Mouse (Mus musculus): ENCODE data around the gene Ehbp1. TPM values are rescaled to one million over a fixed set of nuclear protein-coding genes. Genes with fewer than 3 reads are reported as not detected.

Gene Ehbp1
- polyA plus RNA-seq, 1 experiment from 2014 or later: 13.6 TPM

- no peaks in the 10 kb centered on the region for H3K27me3 ChIP-seq
- H3K4me1 ChIP-seq: no peaks in the 10 kb centered on the region
- no peak overlapping the region for H3K4me3 ChIP-seq
- H3K9ac ChIP-seq: no peak overlapping the region
- no peak for ATAC-seq (ENCODE audit: low FRiP score, low read depth)
- H3K4me2 ChIP-seq (replicated peaks): no peak overlapping the region
- no peak overlapping the region for H3K27ac ChIP-seq
- WGBS: 91% methylated on average over 2 of the region's 2 CpGs
- H3K9me3 ChIP-seq: no peaks in the 10 kb centered on the region
- H3K36me3 ChIP-seq: 0 out of 2 replicates have a peak, but pooled peaks cover 5% of the 10 kb centered on the region
Measured at GRCm38 (mm10) chr11:22125188-22125587, 216.9 kb downstream of the Ehbp1 start.

- Histone ChIP-seq H3K36me3 (0 out of 2 replicates have a peak, but pooled peaks cover 5% of the 10 kb centered on the region), H3K9ac (no peak overlapping the region), H3K27me3 (no peaks in the 10 kb centered on the region), H3K4me3 (no peak overlapping the region), H3K4me1 (no peaks in the 10 kb centered on the region), H3K9me3 (no peaks in the 10 kb centered on the region), H3K27ac (no peak overlapping the region), H3K4me2 (replicated peaks) (no peak overlapping the region)
- 93% methylated on average over 3 of the region's 3 CpGs for WGBS
- no peak for ATAC-seq (ENCODE audit: low FRiP score, low read depth)
Measured at GRCm38 (mm10) chr11:22118853-22119252, 223.2 kb downstream of the Ehbp1 start.

- Histone ChIP-seq H3K4me2 (replicated peaks) (no peak overlapping the region), H3K9ac (no peak overlapping the region), H3K27ac (no peak overlapping the region), H3K9me3 (no peaks in the 10 kb centered on the region), H3K4me1 (no peaks in the 10 kb centered on the region), H3K27me3 (no peaks in the 10 kb centered on the region), H3K4me3 (no peak overlapping the region), H3K36me3 (no peaks in the 10 kb centered on the region)
- WGBS: 91% methylated on average over 3 of the region's 3 CpGs
- ATAC-seq (ENCODE audit: low FRiP score, low read depth): no peak
Measured at GRCm38 (mm10) chr11:22112161-22112560, 229.9 kb downstream of the Ehbp1 start.

- no peak overlapping the region for H3K4me2 ChIP-seq (replicated peaks)
- no peak overlapping the region for H3K27ac ChIP-seq
- ATAC-seq (ENCODE audit: low FRiP score, low read depth): no peak
- H3K27me3 ChIP-seq: no peaks in the 10 kb centered on the region
- no peaks in the 10 kb centered on the region for H3K4me1 ChIP-seq
- no peak overlapping the region for H3K9ac ChIP-seq
- peaks cover 10% of the 10 kb centered on the region; the same call in 1 of the 2 replicates for H3K36me3 ChIP-seq
- no peaks in the 10 kb centered on the region for H3K9me3 ChIP-seq
- WGBS: 87% methylated on average over 8 of the region's 8 CpGs
- no peak overlapping the region for H3K4me3 ChIP-seq
Measured at GRCm38 (mm10) chr11:22089346-22089745, 252.7 kb downstream of the Ehbp1 start.

GRCm38 (mm10) chr11:22063352-22063751, 278.7 kb downstream of the Ehbp1 start:
- Histone ChIP-seq H3K27me3 (no peaks in the 10 kb centered on the region), H3K4me2 (replicated peaks) (no peak overlapping the region), H3K9ac (no peak overlapping the region), H3K4me1 (no peaks in the 10 kb centered on the region), H3K27ac (no peak overlapping the region), H3K9me3 (no peaks in the 10 kb centered on the region), H3K36me3 (peaks cover 25% of the 10 kb centered on the region), H3K4me3 (no peak overlapping the region)
- ATAC-seq (ENCODE audit: low FRiP score, low read depth): no peak
- WGBS: 62% methylated on average over 2 of the region's 2 CpGs

GRCm38 (mm10) chr11:22061660-22062059, 280.4 kb downstream of the Ehbp1 start:
- ATAC-seq (ENCODE audit: low FRiP score, low read depth): no peak
- no peaks in the 10 kb centered on the region for H3K27me3 ChIP-seq
- no peak overlapping the region for H3K9ac ChIP-seq
- H3K4me1 ChIP-seq: no peaks in the 10 kb centered on the region
- WGBS: 86% methylated on average over 4 of the region's 4 CpGs
- H3K36me3 ChIP-seq: peaks cover 24% of the 10 kb centered on the region
- no peak overlapping the region for H3K4me3 ChIP-seq
- H3K4me2 ChIP-seq (replicated peaks): no peak overlapping the region
- no peaks in the 10 kb centered on the region for H3K9me3 ChIP-seq
- no peak overlapping the region for H3K27ac ChIP-seq

- H3K4me2 ChIP-seq (replicated peaks): no peak overlapping the region
- H3K4me3 ChIP-seq: no peak overlapping the region
- H3K4me1 ChIP-seq: no peaks in the 10 kb centered on the region
- peaks cover 24% of the 10 kb centered on the region for H3K36me3 ChIP-seq
- no peak overlapping the region for H3K9ac ChIP-seq
- WGBS: 92% methylated on average over 5 of the region's 5 CpGs
- no peak overlapping the region for H3K27ac ChIP-seq
- ATAC-seq (ENCODE audit: low FRiP score, low read depth): no peak
- no peaks in the 10 kb centered on the region for H3K9me3 ChIP-seq
- no peaks in the 10 kb centered on the region for H3K27me3 ChIP-seq
Measured at GRCm38 (mm10) chr11:22057538-22057937, 284.6 kb downstream of the Ehbp1 start.

- Histone ChIP-seq H3K4me1 (no peaks in the 10 kb centered on the region), H3K27me3 (no peaks in the 10 kb centered on the region), H3K9me3 (no peaks in the 10 kb centered on the region), H3K27ac (no peak overlapping the region), H3K4me2 (replicated peaks) (no peak overlapping the region), H3K4me3 (no peak overlapping the region), H3K9ac (no peak overlapping the region), H3K36me3 (peaks cover 22% of the 10 kb centered on the region)
- 78% methylated on average over 6 of the region's 6 CpGs for WGBS
- no peak for ATAC-seq (ENCODE audit: low FRiP score, low read depth)
Measured at GRCm38 (mm10) chr11:22055908-22056307, 286.2 kb downstream of the Ehbp1 start.

GRCm38 (mm10) chr11:22053034-22053668, 288.9 kb downstream of the Ehbp1 start:
- H3K9me3 ChIP-seq: no peaks in the 10 kb centered on the region
- H3K9ac ChIP-seq: no peak overlapping the region
- H3K4me1 ChIP-seq: no peaks in the 10 kb centered on the region
- 78% methylated on average over 10 of the region's 10 CpGs for WGBS
- H3K4me2 ChIP-seq (replicated peaks): no peak overlapping the region
- no peak overlapping the region for H3K4me3 ChIP-seq
- H3K27ac ChIP-seq: no peak overlapping the region
- peaks cover 15% of the 10 kb centered on the region for H3K36me3 ChIP-seq
- no peak for ATAC-seq (ENCODE audit: low FRiP score, low read depth)
- no peaks in the 10 kb centered on the region for H3K27me3 ChIP-seq

GRCm38 (mm10) chr11:22050864-22051263, 291.2 kb downstream of the Ehbp1 start:
- Histone ChIP-seq H3K27me3 (no peaks in the 10 kb centered on the region), H3K4me2 (replicated peaks) (no peak overlapping the region), H3K27ac (no peak overlapping the region), H3K36me3 (peaks cover 11% of the 10 kb centered on the region), H3K9ac (no peak overlapping the region), H3K4me1 (no peaks in the 10 kb centered on the region), H3K4me3 (no peak overlapping the region), H3K9me3 (no peaks in the 10 kb centered on the region)
- ATAC-seq (ENCODE audit: low FRiP score, low read depth): no peak
- WGBS: 77% methylated on average over 7 of the region's 7 CpGs

- no peak overlapping the region for H3K4me2 ChIP-seq (replicated peaks)
- no peaks in the 10 kb centered on the region for H3K27me3 ChIP-seq
- H3K9ac ChIP-seq: no peak overlapping the region
- no peaks in the 10 kb centered on the region for H3K4me1 ChIP-seq
- H3K4me3 ChIP-seq: no peak overlapping the region
- H3K27ac ChIP-seq: no peak overlapping the region
- ATAC-seq (ENCODE audit: low FRiP score, low read depth): no peak
- no peaks in the 10 kb centered on the region for H3K9me3 ChIP-seq
- no peaks in the 10 kb centered on the region for H3K36me3 ChIP-seq
- 77% methylated on average over 6 of the region's 6 CpGs for WGBS
Measured at GRCm38 (mm10) chr11:22039854-22040426, 302.2 kb downstream of the Ehbp1 start.

GRCm38 (mm10) chr11:22034564-22035105, 307.5 kb downstream of the Ehbp1 start:
- no peaks in the 10 kb centered on the region for H3K4me1 ChIP-seq
- no peaks in the 10 kb centered on the region for H3K27me3 ChIP-seq
- WGBS: 57% methylated on average over 7 of the region's 7 CpGs
- no peaks in the 10 kb centered on the region for H3K36me3 ChIP-seq
- no peaks in the 10 kb centered on the region for H3K9me3 ChIP-seq
- no peak overlapping the region for H3K4me2 ChIP-seq (replicated peaks)
- H3K4me3 ChIP-seq: no peak overlapping the region
- no peak for ATAC-seq (ENCODE audit: low FRiP score, low read depth)
- no peak overlapping the region for H3K27ac ChIP-seq
- no peak overlapping the region for H3K9ac ChIP-seq

Measured in limb, embryonic 13.5 days (tissue).